Mouse (Mus musculus) hindbrain, embryonic 10.5 days (tissue): ENCODE measurements around the gene Kcnt2. TPM values are rescaled to one million over a fixed set of nuclear protein-coding genes. Genes with fewer than 3 reads are reported as not detected.

Experiments
- DNase-seq: peaks from one replicate; pipeline ENCODE4 v3.0.0-alpha.2; 2017; ENCODE audit warnings: low spot score
- H3K27ac ChIP-seq: fragments of 300-500 bp; sonication (generic); 2 replicates; pipeline ENCODE4 v1.5.1; 2016; ENCODE audit warnings: mild to moderate bottlenecking, moderate library complexity
- H3K27me3 ChIP-seq: fragments of 300-500 bp; sonication (generic); 2 replicates; pipeline ENCODE4 v1.6.1; 2016; ENCODE audit warnings: mild to moderate bottlenecking; ENCODE audit not compliant: poor library complexity, insufficient read depth, severe bottlenecking
- H3K36me3 ChIP-seq: fragments of 300-500 bp; sonication (generic); 2 replicates; pipeline ENCODE4 v1.6.1; 2016; ENCODE audit warnings: mild to moderate bottlenecking, moderate library complexity
- H3K4me1 ChIP-seq: fragments of 300-500 bp; sonication (generic); replicated peaks from 2 replicates; pipeline ENCODE4 v1.6.1; 2016; ENCODE audit warnings: mild to moderate bottlenecking
- H3K4me3 ChIP-seq: fragments of 300-500 bp; sonication (generic); 2 replicates; pipeline ENCODE4 v1.5.1; 2016; ENCODE audit warnings: mild to moderate bottlenecking, moderate library complexity
- H3K9me3 ChIP-seq: fragments of 300-500 bp; sonication (generic); 2 replicates; pipeline ENCODE4 v1.6.1; 2016; ENCODE audit warnings: mild to moderate bottlenecking, moderate library complexity
- WGBS: fragments of 180-500 bp; shearing (Covaris S2); methylation state at CpG from one replicate; pipeline ENCODE4 v1.1.7; 2016; 5-methylcytosine and 5-hydroxymethylcytosine counted together
- polyA plus RNA-seq: library from polyadenylated mRNA; unstranded; fragments of >200 nt; fragmentation: Nextera tagmentation; extraction: Ambion mirVana; gene quantifications from 2 replicates; pipeline ENCODE4 v1.2.1, GENCODE M21; 2016

The Kcnt2 gene
- polyA plus RNA-seq, 1 experiment from 2014 or later: 1.0 TPM

GRCm38 (mm10) chr1:140572141-140572540 is 326.2 kb downstream of the Kcnt2 start:
- no peaks in the 10 kb centered on the region for H3K9me3 ChIP-seq

GRCm38 (mm10) chr1:140578607-140579006 is 332.6 kb downstream of the Kcnt2 start:
- WGBS: 85% methylated on average over 3 of the region's 3 CpGs
- DNase-seq: no peak

More at GRCm38 (mm10) chr1:140572141-140572540, 326.2 kb downstream of the Kcnt2 start:
- DNase-seq: no peak
- H3K4me3 ChIP-seq: no peak overlapping the region
- no peaks in the 10 kb centered on the region for H3K36me3 ChIP-seq
- no peaks in the 10 kb centered on the region for H3K4me1 ChIP-seq
- H3K27ac ChIP-seq: no peak overlapping the region
- no peaks in the 10 kb centered on the region for H3K27me3 ChIP-seq
- 84% methylated on average over 7 of the region's 7 CpGs for WGBS

GRCm38 (mm10) chr1:140588302-140588701 is 342.3 kb downstream of the Kcnt2 start:
- H3K27ac ChIP-seq: no peak overlapping the region
- H3K9me3 ChIP-seq: no peaks in the 10 kb centered on the region
- no peaks in the 10 kb centered on the region for H3K4me1 ChIP-seq
- H3K27me3 ChIP-seq: no peaks in the 10 kb centered on the region
- no peak overlapping the region for H3K4me3 ChIP-seq
- no peak for DNase-seq
- no peaks in the 10 kb centered on the region for H3K36me3 ChIP-seq
- 72% methylated on average over 3 of the region's 3 CpGs for WGBS

More at GRCm38 (mm10) chr1:140578607-140579006, 332.6 kb downstream of the Kcnt2 start:
- Histone ChIP-seq H3K27me3 (no peaks in the 10 kb centered on the region), H3K4me1 (no peaks in the 10 kb centered on the region), H3K27ac (no peak overlapping the region), H3K36me3 (no peaks in the 10 kb centered on the region), H3K4me3 (no peak overlapping the region), H3K9me3 (no peaks in the 10 kb centered on the region)

GRCm38 (mm10) chr1:140608765-140609297 is 362.9 kb downstream of the Kcnt2 start:
- H3K9me3 ChIP-seq: no peaks in the 10 kb centered on the region
- 93% methylated on average over 4 of the region's 4 CpGs for WGBS
- DNase-seq: no peak

GRCm38 (mm10) chr1:140613101-140613500 is 367.1 kb downstream of the Kcnt2 start:
- H3K9me3 ChIP-seq: no peaks in the 10 kb centered on the region
- 81% methylated on average over 1 of the region's 1 CpGs for WGBS

More at GRCm38 (mm10) chr1:140608765-140609297, 362.9 kb downstream of the Kcnt2 start:
- no peaks in the 10 kb centered on the region for H3K36me3 ChIP-seq
- H3K4me1 ChIP-seq: no peaks in the 10 kb centered on the region
- no peaks in the 10 kb centered on the region for H3K27me3 ChIP-seq
- H3K4me3 ChIP-seq: no peak overlapping the region
- no peak overlapping the region for H3K27ac ChIP-seq

GRCm38 (mm10) chr1:140614840-140615239 is 368.9 kb downstream of the Kcnt2 start:
- H3K27ac ChIP-seq: no peak overlapping the region
- DNase-seq: no peak
- no peaks in the 10 kb centered on the region for H3K9me3 ChIP-seq
- no peaks in the 10 kb centered on the region for H3K36me3 ChIP-seq
- H3K27me3 ChIP-seq: no peaks in the 10 kb centered on the region
- H3K4me3 ChIP-seq: no peak overlapping the region
- 88% methylated on average over 2 of the region's 2 CpGs for WGBS
- H3K4me1 ChIP-seq: no peaks in the 10 kb centered on the region

More at GRCm38 (mm10) chr1:140613101-140613500, 367.1 kb downstream of the Kcnt2 start:
- DNase-seq: no peak
- Histone ChIP-seq H3K27me3 (no peaks in the 10 kb centered on the region), H3K4me3 (no peak overlapping the region), H3K4me1 (no peaks in the 10 kb centered on the region), H3K27ac (no peak overlapping the region), H3K36me3 (no peaks in the 10 kb centered on the region)

GRCm38 (mm10) chr1:140618164-140618563 is 372.2 kb downstream of the Kcnt2 start:
- Histone ChIP-seq H3K36me3 (no peaks in the 10 kb centered on the region), H3K4me1 (no peaks in the 10 kb centered on the region), H3K27me3 (no peaks in the 10 kb centered on the region), H3K27ac (no peak overlapping the region), H3K4me3 (no peak overlapping the region), H3K9me3 (no peaks in the 10 kb centered on the region)
- no peak for DNase-seq

GRCm38 (mm10) chr1:140624918-140625317 is 379.0 kb downstream of the Kcnt2 start:
- H3K9me3 ChIP-seq: no peaks in the 10 kb centered on the region
- no peak overlapping the region for H3K4me3 ChIP-seq
- no peaks in the 10 kb centered on the region for H3K27me3 ChIP-seq
- H3K36me3 ChIP-seq: no peaks in the 10 kb centered on the region
- H3K4me1 ChIP-seq: no peaks in the 10 kb centered on the region
- DNase-seq: no peak
- H3K27ac ChIP-seq: no peak overlapping the region

GRCm38 (mm10) chr1:140659607-140660340 is 413.8 kb downstream of the Kcnt2 start:
- WGBS: 63% methylated on average over 3 of the region's 3 CpGs
- Histone ChIP-seq H3K36me3 (no peaks in the 10 kb centered on the region), H3K4me1 (no peaks in the 10 kb centered on the region), H3K9me3 (no peaks in the 10 kb centered on the region), H3K27me3 (no peaks in the 10 kb centered on the region), H3K4me3 (no peak overlapping the region), H3K27ac (no peak overlapping the region)
- DNase-seq: no peak

- H3K27me3 ChIP-seq: no peaks in the 10 kb centered on the region
- DNase-seq: no peak
- no peak overlapping the region for H3K27ac ChIP-seq
- H3K4me1 ChIP-seq: no peaks in the 10 kb centered on the region
- no peaks in the 10 kb centered on the region for H3K9me3 ChIP-seq
- WGBS: 66% methylated on average over 12 of the region's 12 CpGs
- no peak overlapping the region for H3K4me3 ChIP-seq
- no peaks in the 10 kb centered on the region for H3K36me3 ChIP-seq
These were observed 414.9 kb downstream of the Kcnt2 start for GRCm38 (mm10) chr1:140660751-140661403.

GRCm38 (mm10) chr1:140661404-140661787 is 415.4 kb downstream of the Kcnt2 start:
- no peak for DNase-seq
- H3K4me3 ChIP-seq: no peak overlapping the region
- H3K4me1 ChIP-seq: no peaks in the 10 kb centered on the region
- no peaks in the 10 kb centered on the region for H3K36me3 ChIP-seq
- no peaks in the 10 kb centered on the region for H3K27me3 ChIP-seq
- WGBS: 42% methylated on average over 3 of the region's 3 CpGs
- H3K9me3 ChIP-seq: no peaks in the 10 kb centered on the region
- H3K27ac ChIP-seq: no peak overlapping the region
